Mouse (Mus musculus): ENCODE results near the gene Adora3. TPM values are rescaled to one million over a fixed set of nuclear protein-coding genes. Genes with fewer than 3 reads are reported as not detected.

Gene Adora3
- polyA plus RNA-seq, 1 experiment from 2014 or later, result 0.12 TPM

GRCm38 (mm10) chr3:105898325-105898724 lies 27.7 kb downstream of the Adora3 start:
- Histone ChIP-seq H3K9me3 (replicated peaks; ENCODE audit: low read length) (no peaks in the 10 kb centered on the region), H3K4me3 (replicated peaks; ENCODE audit: low read depth, low read length) (no peak overlapping the region), H3K27me3 (ENCODE audit: insufficient read depth, low read length) (no peaks in the 10 kb centered on the region), H3K4me1 (replicated peaks; ENCODE audit: insufficient read depth, low read length) (0 out of 2 replicates have a peak, but pooled peaks cover 3% of the 10 kb centered on the region), H3K36me3 (ENCODE audit: insufficient read depth, low read length) (no peaks in the 10 kb centered on the region), H3K4me2 (ENCODE audit: low read length) (no peak overlapping the region), H3K9ac (ENCODE audit: low read depth, low read length) (no peak overlapping the region), H3K27ac (no peak overlapping the region)
- ATAC-seq (replicated peaks; ENCODE audit: low FRiP score, low read depth) (no peak), DNase-seq (ENCODE audit: low spot score) (no peak)
- no peak for TF ChIP-seq CTCF (IDR thresholded peaks at IDR 0.05; ENCODE audit: low read depth)
- WGBS, result 65% methylated on average over 2 of the region's 2 CpGs

GRCm38 (mm10) chr3:105898861-105899260 lies 28.2 kb downstream of the Adora3 start:
- no peaks in the 10 kb centered on the region for H3K9me3 ChIP-seq (replicated peaks; ENCODE audit: low read length)
- no peak overlapping the region for H3K9ac ChIP-seq (ENCODE audit: low read depth, low read length)
- H3K4me2 ChIP-seq (ENCODE audit: low read length), result no peak overlapping the region
- 0 out of 2 replicates have a peak, but pooled peaks cover 3% of the 10 kb centered on the region for H3K4me1 ChIP-seq (replicated peaks; ENCODE audit: insufficient read depth, low read length)
- WGBS, result 91% methylated on average over 11 of the region's 11 CpGs
- no peaks in the 10 kb centered on the region for H3K36me3 ChIP-seq (ENCODE audit: insufficient read depth, low read length)
- no peak overlapping the region for H3K4me3 ChIP-seq (replicated peaks; ENCODE audit: low read depth, low read length)
- DNase-seq (ENCODE audit: low spot score), result no peak
- no peak for TF ChIP-seq CTCF (IDR thresholded peaks at IDR 0.05; ENCODE audit: low read depth)
- no peak for ATAC-seq (replicated peaks; ENCODE audit: low FRiP score, low read depth)
- H3K27me3 ChIP-seq (ENCODE audit: insufficient read depth, low read length), result no peaks in the 10 kb centered on the region
- no peak overlapping the region for H3K27ac ChIP-seq

- H3K4me3 ChIP-seq (replicated peaks; ENCODE audit: low read depth, low read length), result no peak overlapping the region
- no peaks in the 10 kb centered on the region for H3K9me3 ChIP-seq (replicated peaks; ENCODE audit: low read length)
- H3K4me2 ChIP-seq (ENCODE audit: low read length), result no peak overlapping the region
- H3K9ac ChIP-seq (ENCODE audit: low read depth, low read length), result no peak overlapping the region
- TF ChIP-seq CTCF (IDR thresholded peaks at IDR 0.05; ENCODE audit: low read depth), result peak; percentile 98
- H3K36me3 ChIP-seq (ENCODE audit: insufficient read depth, low read length), result no peaks in the 10 kb centered on the region
- peak; percentile 66 for ATAC-seq (replicated peaks; ENCODE audit: low FRiP score, low read depth)
- WGBS, result 41% methylated on average over 8 of the region's 8 CpGs
- no peaks in the 10 kb centered on the region for H3K27me3 ChIP-seq (ENCODE audit: insufficient read depth, low read length)
- peak; percentile 88 for DNase-seq (ENCODE audit: low spot score)
- H3K27ac ChIP-seq, result no peak overlapping the region
- no peaks in the 10 kb centered on the region for H3K4me1 ChIP-seq (replicated peaks; ENCODE audit: insufficient read depth, low read length)
Measured at GRCm38 (mm10) chr3:105899394-105900147, 28.9 kb downstream of the Adora3 start.

- 75% methylated on average over 6 of the region's 6 CpGs for WGBS
- DNase-seq (ENCODE audit: low spot score), result no peak
- H3K36me3 ChIP-seq (ENCODE audit: insufficient read depth, low read length), result no peaks in the 10 kb centered on the region
- no peak for TF ChIP-seq CTCF (IDR thresholded peaks at IDR 0.05; ENCODE audit: low read depth)
- H3K4me1 ChIP-seq (replicated peaks; ENCODE audit: insufficient read depth, low read length), result no peaks in the 10 kb centered on the region
- H3K27ac ChIP-seq, result no peak overlapping the region
- no peaks in the 10 kb centered on the region for H3K27me3 ChIP-seq (ENCODE audit: insufficient read depth, low read length)
- no peak for ATAC-seq (replicated peaks; ENCODE audit: low FRiP score, low read depth)
- no peaks in the 10 kb centered on the region for H3K9me3 ChIP-seq (replicated peaks; ENCODE audit: low read length)
- no peak overlapping the region for H3K9ac ChIP-seq (ENCODE audit: low read depth, low read length)
- H3K4me3 ChIP-seq (replicated peaks; ENCODE audit: low read depth, low read length), result no peak overlapping the region
- H3K4me2 ChIP-seq (ENCODE audit: low read length), result no peak overlapping the region
Measured at GRCm38 (mm10) chr3:105900266-105900665, 29.6 kb downstream of the Adora3 start.

GRCm38 (mm10) chr3:105900716-105901115 lies 30.1 kb downstream of the Adora3 start:
- Histone ChIP-seq H3K4me2 (ENCODE audit: low read length) (no peak overlapping the region), H3K27ac (no peak overlapping the region), H3K9ac (ENCODE audit: low read depth, low read length) (no peak overlapping the region), H3K36me3 (ENCODE audit: insufficient read depth, low read length) (no peaks in the 10 kb centered on the region), H3K9me3 (replicated peaks; ENCODE audit: low read length) (no peaks in the 10 kb centered on the region), H3K4me1 (replicated peaks; ENCODE audit: insufficient read depth, low read length) (no peaks in the 10 kb centered on the region), H3K27me3 (ENCODE audit: insufficient read depth, low read length) (no peaks in the 10 kb centered on the region), H3K4me3 (replicated peaks; ENCODE audit: low read depth, low read length) (no peak overlapping the region)
- ATAC-seq (replicated peaks; ENCODE audit: low FRiP score, low read depth) (no peak), DNase-seq (ENCODE audit: low spot score) (no peak)
- TF ChIP-seq CTCF (IDR thresholded peaks at IDR 0.05; ENCODE audit: low read depth), result no peak
- WGBS, result 76% methylated on average over 3 of the region's 3 CpGs

GRCm38 (mm10) chr3:105901468-105901867 lies 30.8 kb downstream of the Adora3 start:
- Histone ChIP-seq H3K4me1 (replicated peaks; ENCODE audit: insufficient read depth, low read length) (no peaks in the 10 kb centered on the region), H3K27ac (no peak overlapping the region), H3K9me3 (replicated peaks; ENCODE audit: low read length) (no peaks in the 10 kb centered on the region), H3K9ac (ENCODE audit: low read depth, low read length) (no peak overlapping the region), H3K27me3 (ENCODE audit: insufficient read depth, low read length) (no peaks in the 10 kb centered on the region), H3K4me3 (replicated peaks; ENCODE audit: low read depth, low read length) (no peak overlapping the region), H3K4me2 (ENCODE audit: low read length) (no peak overlapping the region), H3K36me3 (ENCODE audit: insufficient read depth, low read length) (no peaks in the 10 kb centered on the region)
- no peak for DNase-seq (ENCODE audit: low spot score)
- WGBS, result 77% methylated on average over 4 of the region's 4 CpGs
- ATAC-seq (replicated peaks; ENCODE audit: low FRiP score, low read depth), result no peak
- no peak for TF ChIP-seq CTCF (IDR thresholded peaks at IDR 0.05; ENCODE audit: low read depth)
